Mouse (Mus musculus) layer of hippocampus, adult 8-10 months (tissue): ENCODE results near the gene Cir1. TPM values are rescaled to one million over a fixed set of nuclear protein-coding genes. Genes with fewer than 3 reads are reported as not detected.

Experiments used
- total RNA-seq, 4 experiments: library from RNA; stranded (reverse); gene quantifications; 2 replicates each; pipeline ENCODE4 v1.2.4; 2022

The Cir1 gene
- total RNA-seq, 4 experiments from 2014 or later: 26.6 to 32.4 (median 30.2) TPM

Other genes with a start within 250 kb of the Cir1 start
- gene Ola1, start 93.8 kb downstream of the Cir1 start, total RNA-seq: 100 to 1,000 TPM; 109 to 114 (median 110) TPM
- 1 to 10 TPM; 3.1 to 3.4 (median 3.1) TPM for gene Sp9, start 40.8 kb downstream of the Cir1 start, total RNA-seq
- gene Scrn3, start 100 bp downstream of the Cir1 start, total RNA-seq: 10 to 100 TPM; 23.6 to 30.7 (median 26.9) TPM
- 10 to 100 TPM; 54.1 to 70.5 (median 58.2) TPM for gene Gpr155, start 73.9 kb upstream of the Cir1 start, total RNA-seq
- 10 to 100 TPM in 2 of 4 experiments, 1 to 10 TPM in 2; 8.4 to 18.7 (median 13.2) TPM for gene Wipf1, start 217.0 kb upstream of the Cir1 start, total RNA-seq